Mouse (Mus musculus): ENCODE results near the gene Poc5. TPM values are rescaled to one million over a fixed set of nuclear protein-coding genes. Genes with fewer than 3 reads are reported as not detected.

Gene Poc5
- total RNA-seq, 2 experiments from 2014 or later = 31.5 to 36.7 TPM

- DNase-seq (ENCODE audit: low spot score in 2 of 2) = peak; percentile 89 to 93
Observed at GRCm38 (mm10) chr13:96431595-96432156, 43.6 kb downstream of the Poc5 start.

- DNase-seq (ENCODE audit: low spot score in 2 of 2) = no peak
Observed at GRCm38 (mm10) chr13:96432376-96432811, 44.3 kb downstream of the Poc5 start.

GRCm38 (mm10) chr13:96433041-96433440, 44.9 kb downstream of the Poc5 start:
- no peak for DNase-seq (ENCODE audit: low spot score in 2 of 2)

GRCm38 (mm10) chr13:96433648-96434190, 45.6 kb downstream of the Poc5 start:
- DNase-seq (ENCODE audit: low spot score in 2 of 2) = no peak

GRCm38 (mm10) chr13:96434899-96435331, 46.8 kb downstream of the Poc5 start:
- DNase-seq (ENCODE audit: low spot score in 2 of 2) = no peak

- DNase-seq (ENCODE audit: low spot score in 2 of 2) = no peak
Observed at GRCm38 (mm10) chr13:96435793-96436192, 47.7 kb downstream of the Poc5 start.

GRCm38 (mm10) chr13:96436921-96437320, 48.8 kb downstream of the Poc5 start:
- no peak for DNase-seq (ENCODE audit: low spot score in 2 of 2)

GRCm38 (mm10) chr13:96440436-96440835, 52.3 kb downstream of the Poc5 start:
- DNase-seq (ENCODE audit: low spot score in 2 of 2) = no peak

- DNase-seq (ENCODE audit: low spot score in 2 of 2) = no peak
Observed at GRCm38 (mm10) chr13:96450205-96450856, 62.2 kb downstream of the Poc5 start.

GRCm38 (mm10) chr13:96450869-96451268, 62.8 kb downstream of the Poc5 start:
- DNase-seq (ENCODE audit: low spot score in 2 of 2) = no peak

GRCm38 (mm10) chr13:96451386-96452140, 63.5 kb downstream of the Poc5 start:
- no peak for DNase-seq (ENCODE audit: low spot score in 2 of 2)

- no peak for DNase-seq (ENCODE audit: low spot score in 2 of 2)
Observed at GRCm38 (mm10) chr13:96452621-96453020, 64.5 kb downstream of the Poc5 start.

GRCm38 (mm10) chr13:96454288-96454687, 66.2 kb downstream of the Poc5 start:
- DNase-seq (ENCODE audit: low spot score in 2 of 2) = no peak

GRCm38 (mm10) chr13:96457566-96457965, 69.5 kb downstream of the Poc5 start:
- no peak for DNase-seq (ENCODE audit: low spot score in 2 of 2)

- no peak for DNase-seq (ENCODE audit: low spot score in 2 of 2)
Observed at GRCm38 (mm10) chr13:96458018-96458417, 69.9 kb downstream of the Poc5 start.

GRCm38 (mm10) chr13:96458606-96459005, 70.5 kb downstream of the Poc5 start:
- no peak for DNase-seq (ENCODE audit: low spot score in 2 of 2)

- DNase-seq (ENCODE audit: low spot score in 2 of 2) = no peak
Observed at GRCm38 (mm10) chr13:96462644-96463043, 74.5 kb downstream of the Poc5 start.

GRCm38 (mm10) chr13:96465315-96465714, 77.2 kb downstream of the Poc5 start:
- DNase-seq (ENCODE audit: low spot score in 2 of 2) = no peak
